Mouse (Mus musculus) erythroblast, embryonic 14.5 days (primary cell): Measurements from ENCODE around the gene Kcnq2.

Source experiments
- GATA1 ChIP-seq: IDR thresholded peaks from 2 replicates; pipeline ENCODE4 v1.6.1; 2012; ENCODE audit warnings: low read length, inconsistent platforms, mixed read lengths
- TAL1 ChIP-seq: IDR thresholded peaks from 3 replicates; pipeline ENCODE4 v1.6.1; 2012; ENCODE audit warnings: low read length, inconsistent platforms, mixed read lengths

- TF ChIP-seq GATA1 (no peak), TAL1 (no peak)
Observed at GRCm38 (mm10) chr2:181155801-181156200, 20.7 kb upstream of the Kcnq2 start.
